In genomic region chr8:107986629-107987028, GRCm38 (mm10) we compare ENCODE assay signal across 9 mouse cellular contexts. TPM values are rescaled to one million over a fixed set of nuclear protein-coding genes. Genes with fewer than 3 reads are reported as not detected.
DNase-seq lines count a peak whose midpoint lies in the region; ATAC-seq and TF ChIP-seq lines count a peak whose summit lies in the region.
"Had no signal": no experiment of that assay in that cellular context is flagged by ENCODE, and none has a peak within 500 bp of the region (broad histone marks: within the 10 kb centered on the region; RNA-seq: fewer than 3 reads in every experiment).

No protein-coding gene starts in this region.

- no peak for TF ChIP-seq EP300 in liver, postnatal 0 days (IDR thresholded peaks at IDR 0.05; ENCODE audit: low read depth)

- H3K9me3 ChIP-seq in neural tube, embryonic 11.5 days (ENCODE audit: control insufficient read depth, low read length) = no peaks in the 10 kb centered on the region
- no peaks in the 10 kb centered on the region for H3K9me3 ChIP-seq in hindbrain, embryonic 14.5 days (ENCODE audit: control insufficient read depth, low read length)
- H3K9me3 ChIP-seq in liver, postnatal 0 days (ENCODE audit: low read length) = no peaks in the 10 kb centered on the region
- H3K9me3 ChIP-seq: embryonic facial prominence, embryonic 15.5 days had no signal

- no peaks in the 10 kb centered on the region for H3K4me1 ChIP-seq in neural tube, embryonic 11.5 days (ENCODE audit: control insufficient read depth, insufficient read depth, low read length)
- no peaks in the 10 kb centered on the region for H3K4me1 ChIP-seq in hindbrain, embryonic 14.5 days (replicated peaks; ENCODE audit: control insufficient read depth, insufficient read depth, low read length)
- H3K4me1 ChIP-seq in liver, postnatal 0 days (ENCODE audit: insufficient read depth) = no peaks in the 10 kb centered on the region
- H3K4me1 ChIP-seq: embryonic facial prominence, embryonic 15.5 days had no signal

- no peaks in the 10 kb centered on the region for H3K27me3 ChIP-seq in neural tube, embryonic 11.5 days (ENCODE audit: control insufficient read depth, insufficient read depth, low read length)
- H3K27me3 ChIP-seq in hindbrain, embryonic 14.5 days (ENCODE audit: control insufficient read depth, insufficient read depth, low read length) = peaks cover 43% of the 10 kb centered on the region
- H3K27me3 ChIP-seq in liver, postnatal 0 days (ENCODE audit: insufficient read depth, low read length) = no peaks in the 10 kb centered on the region
- H3K27me3 ChIP-seq: embryonic facial prominence, embryonic 15.5 days had no signal

- no peak for TF ChIP-seq CTCF in liver, postnatal 0 days (IDR thresholded peaks at IDR 0.05; ENCODE audit: low read depth)

- H3K36me3 ChIP-seq in neural tube, embryonic 11.5 days (ENCODE audit: control insufficient read depth, insufficient read depth, low read length) = no peaks in the 10 kb centered on the region
- no peaks in the 10 kb centered on the region for H3K36me3 ChIP-seq in hindbrain, embryonic 14.5 days (replicated peaks; ENCODE audit: control insufficient read depth, insufficient read depth)
- no peaks in the 10 kb centered on the region for H3K36me3 ChIP-seq in liver, postnatal 0 days (replicated peaks; ENCODE audit: insufficient read depth, low read length)
- H3K36me3 ChIP-seq: embryonic facial prominence, embryonic 15.5 days had no signal

- no peak overlapping the region for H3K9ac ChIP-seq in neural tube, embryonic 11.5 days (ENCODE audit: low read length)
- H3K9ac ChIP-seq in hindbrain, embryonic 14.5 days = no peak overlapping the region
- H3K9ac ChIP-seq in liver, postnatal 0 days (replicated peaks) = no peak overlapping the region
- H3K9ac ChIP-seq: embryonic facial prominence, embryonic 15.5 days had no signal

- ATAC-seq in neural tube, embryonic 11.5 days (ENCODE audit: insufficient read depth, low FRiP score, low TSS enrichment) = no peak
- ATAC-seq in hindbrain, embryonic 14.5 days (ENCODE audit: low FRiP score) = peak; percentile 53; the same call in 1 of the 2 replicates
- no peak for ATAC-seq in liver, postnatal 0 days

- no peak overlapping the region for H3K4me3 ChIP-seq in neural tube, embryonic 11.5 days (ENCODE audit: low read depth, low read length)
- no peak overlapping the region for H3K4me3 ChIP-seq in hindbrain, embryonic 14.5 days (replicated peaks; ENCODE audit: low read length)
- no peak overlapping the region for H3K4me3 ChIP-seq in liver, postnatal 0 days (ENCODE audit: low read depth, low read length)
- H3K4me3 ChIP-seq: embryonic facial prominence, embryonic 15.5 days had no signal

- WGBS in neural tube, embryonic 11.5 days = 50% methylated on average over 15 of the region's 15 CpGs
- WGBS in hindbrain, embryonic 14.5 days = 27% methylated on average over 15 of the region's 15 CpGs
- 82% methylated on average over 15 of the region's 15 CpGs for WGBS in liver, postnatal 0 days (ENCODE audit: insufficient replicate concordance)

- peak; percentile 32 for DNase-seq in neural tube, embryonic 11.5 days (ENCODE audit: low spot score)
- DNase-seq in neural tube, embryonic 10.5 days (ENCODE audit: extremely low spot score, low spot score) = no peak
- peak; percentile 76 for DNase-seq in hindbrain, embryonic 14.5 days (ENCODE audit: low spot score)
- peak; percentile 5 to 36 for DNase-seq in left cerebral cortex, adult 18-20 months (ENCODE audit: low spot score in 2 of 2)
- DNase-seq in right cerebral cortex, postnatal 4 days = peak; percentile 48
- DNase-seq in liver, postnatal 0 days = no peak
- DNase-seq in lung, postnatal 25 days (ENCODE audit: low spot score) = no peak
- no peak for DNase-seq in lung, postnatal 4 days

- no peak overlapping the region for H3K4me2 ChIP-seq in neural tube, embryonic 11.5 days (ENCODE audit: low read depth)
- H3K4me2 ChIP-seq in hindbrain, embryonic 14.5 days (replicated peaks) = peak overlapping the region; percentile 31
- H3K4me2 ChIP-seq in liver, postnatal 0 days (ENCODE audit: low read depth, low read length) = no peak overlapping the region
- H3K4me2 ChIP-seq: embryonic facial prominence, embryonic 15.5 days had no signal

- H3K27ac ChIP-seq in neural tube, embryonic 11.5 days (ENCODE audit: low read depth, low read length) = no peak overlapping the region
- no peak overlapping the region for H3K27ac ChIP-seq in hindbrain, embryonic 14.5 days
- no peak overlapping the region for H3K27ac ChIP-seq in liver, postnatal 0 days (ENCODE audit: low read depth)
- H3K27ac ChIP-seq: embryonic facial prominence, embryonic 15.5 days had no signal

RNA-seq across cellular contexts. Expression of gene Zfhx3, which starts 44.2 kb away (rescaled TPM):
- 36.2 and 36.7 TPM in 2 replicates for polyA plus RNA-seq in neural tube, embryonic 11.5 days (2014; fragmentation: Nextera tagmentation; extraction: Ambion mirVana)
- polyA plus RNA-seq in hindbrain, embryonic 14.5 days (2014; fragmentation: Nextera tagmentation; extraction: Ambion mirVana) = 30.2 and 34.7 TPM in 2 replicates
- 1 to 10 TPM; 4.2 to 5.5 TPM for total RNA-seq in left cerebral cortex, adult 18-20 months (2021)
- 0.97 and 1.2 TPM in 2 replicates for polyA plus RNA-seq in liver, postnatal 0 days (2015; fragmentation: Nextera tagmentation; extraction: Ambion mirVana)

Comparison
In these comparisons a context has a peak if more than half of its experiments do, and no peak if none do; other contexts are left out.
1. DNase-seq: peak in neural tube, embryonic 11.5 days (single experiment), hindbrain, embryonic 14.5 days (single experiment), left cerebral cortex, adult 18-20 months (2 of 2) and right cerebral cortex, postnatal 4 days (single experiment); none in neural tube, embryonic 10.5 days (single experiment), liver, postnatal 0 days (single experiment), lung, postnatal 25 days (single experiment) and lung, postnatal 4 days (0 of 2).
2. RNA of gene Zfhx3, which starts 44.2 kb away (polyA plus RNA-seq): 36.2 to 36.7 TPM in neural tube, embryonic 11.5 days and 30.2 to 34.7 TPM in hindbrain, embryonic 14.5 days; 0.97 to 1.2 TPM in liver, postnatal 0 days; every median in the first group is over 10 times any median in the second.